Mouse (Mus musculus) erythroid progenitor cell, adult 5-6 weeks (primary cell): ENCODE results near the gene Gnb3. TPM values are rescaled to one million over a fixed set of nuclear protein-coding genes. Genes with fewer than 3 reads are reported as not detected.
"Not testable (repeated sequence)": the region's sequence is repeated elsewhere in the genome, so short reads cannot be mapped to it uniquely, and the experiment has no call there.

Source experiments
- ATAC-seq: replicated peaks from 2 replicates; pipeline ENCODE4 v1.8.0; 2016; ENCODE audit warnings: moderate number of reproducible peaks, mild to moderate bottlenecking, moderate TSS enrichment, inconsistent platforms; ENCODE audit not compliant: poor library complexity, low FRiP score, severe bottlenecking
- total RNA-seq, 2 experiments: library from RNA; stranded (forward) in 1 of 2; stranded (reverse) in 1 of 2; fragments of 150-400 nt in 1 of 2; fragments of 186-747, 209-891 nt in 1 of 2; gene quantifications; 2 replicates each; pipeline versions ENCODE4 v1.2.3 to v1.2.4; 2015 to 2017; ENCODE audit warnings: low replicate concordance in 2 of 2

Gene Gnb3
- total RNA-seq, 2 experiments from 2014 or later: not detected

GRCm38 (mm10) chr6:124817971-124818370 lies 22.1 kb downstream of the Gnb3 start:
- ATAC-seq: no peak

- no peak for ATAC-seq
Measured at GRCm38 (mm10) chr6:124817563-124817962, 22.5 kb downstream of the Gnb3 start.

- ATAC-seq: no peak
Measured at GRCm38 (mm10) chr6:124817125-124817524, 22.9 kb downstream of the Gnb3 start.

- ATAC-seq: no peak
Measured at GRCm38 (mm10) chr6:124816611-124817010, 23.5 kb downstream of the Gnb3 start.

- no peak for ATAC-seq
Measured at GRCm38 (mm10) chr6:124814858-124815774, 25.0 kb downstream of the Gnb3 start.

GRCm38 (mm10) chr6:124814448-124814847 lies 25.6 kb downstream of the Gnb3 start:
- ATAC-seq: peak; percentile 13

- peak; percentile 87 for ATAC-seq
Measured at GRCm38 (mm10) chr6:124813933-124814332, 26.1 kb downstream of the Gnb3 start, which contains the start of gene Tpi1. TSS of gene Tpi1 (minus strand) at chr6:124814296.

GRCm38 (mm10) chr6:124813496-124813895 lies 26.6 kb downstream of the Gnb3 start:
- peak; percentile 30 for ATAC-seq

- ATAC-seq: no peak
Measured at GRCm38 (mm10) chr6:124812848-124813247, 27.2 kb downstream of the Gnb3 start.

- no peak for ATAC-seq
Measured at GRCm38 (mm10) chr6:124811701-124812560, 28.1 kb downstream of the Gnb3 start.

- ATAC-seq: no peak
Measured at GRCm38 (mm10) chr6:124811403-124811665, 28.7 kb downstream of the Gnb3 start.

GRCm38 (mm10) chr6:124810566-124811402 lies 29.3 kb downstream of the Gnb3 start:
- not testable (repeated sequence) for ATAC-seq

- no peak for ATAC-seq
Measured at GRCm38 (mm10) chr6:124809775-124810538, 30.1 kb downstream of the Gnb3 start.

- ATAC-seq: peak; percentile 70
Measured at GRCm38 (mm10) chr6:124809052-124809774, 30.9 kb downstream of the Gnb3 start.

- ATAC-seq: peak; percentile 65
Measured at GRCm38 (mm10) chr6:124808358-124809012, 31.6 kb downstream of the Gnb3 start, which contains the start of gene Spsb2. TSS of gene Spsb2 (plus strand) at chr6:124808661.

- no peak for ATAC-seq
Measured at GRCm38 (mm10) chr6:124807986-124808357, 32.1 kb downstream of the Gnb3 start.

GRCm38 (mm10) chr6:124807366-124807765 lies 32.7 kb downstream of the Gnb3 start:
- ATAC-seq: no peak
